Mouse (Mus musculus) heart, embryonic 12.5 days (tissue): ENCODE measurements around the gene Prdm5. TPM values are rescaled to one million over a fixed set of nuclear protein-coding genes. Genes with fewer than 3 reads are reported as not detected.
A peak's percentile ranks its signal among the peaks of the same experiment; 100 is the strongest.

ENCODE experiments used
- ATAC-seq: fragments of 200-750 bp; cut with Nextera tagmentation; 2 replicates; pipeline ENCODE4 v1.8.0; 2017; ENCODE audit warnings: moderate TSS enrichment, moderate library complexity; ENCODE audit not compliant: insufficient number of reproducible peaks, low FRiP score
- H3K27ac ChIP-seq: fragments of 300-500 bp; sonication (generic); 2 replicates; pipeline ENCODE4 v1.5.1; 2016; ENCODE audit warnings: mild to moderate bottlenecking, moderate library complexity; ENCODE audit not compliant: poor library complexity, severe bottlenecking
- H3K27me3 ChIP-seq: fragments of 300-500 bp; sonication (generic); replicated peaks from 2 replicates; pipeline ENCODE4 v1.6.1; 2016; ENCODE audit warnings: mild to moderate bottlenecking, moderate library complexity
- H3K36me3 ChIP-seq: fragments of 300-500 bp; sonication (generic); 2 replicates; pipeline ENCODE4 v1.6.1; 2016; ENCODE audit warnings: mild to moderate bottlenecking, moderate library complexity
- H3K4me1 ChIP-seq: fragments of 300-500 bp; sonication (generic); replicated peaks from 2 replicates; pipeline ENCODE4 v1.6.1; 2016; ENCODE audit warnings: mild to moderate bottlenecking
- H3K4me2 ChIP-seq: fragments of 300-500 bp; sonication (generic); 2 replicates; pipeline ENCODE4 v1.6.1; 2016; ENCODE audit warnings: mild to moderate bottlenecking, moderate library complexity
- H3K4me3 ChIP-seq: fragments of 300-500 bp; sonication (generic); 2 replicates; pipeline ENCODE4 v1.5.1; 2016; ENCODE audit warnings: mild to moderate bottlenecking
- H3K9ac ChIP-seq: fragments of 300-500 bp; sonication (generic); 2 replicates; pipeline ENCODE4 v1.6.1; 2016; ENCODE audit warnings: mild to moderate bottlenecking, moderate library complexity
- H3K9me3 ChIP-seq: fragments of 300-500 bp; sonication (generic); replicated peaks from 2 replicates; pipeline ENCODE4 v1.6.1; 2016; ENCODE audit warnings: mild to moderate bottlenecking, moderate library complexity
- WGBS: fragments of 180-500 bp; shearing (Covaris S2); methylation state at CpG from one replicate; pipeline ENCODE4 v1.1.7; 2016; 5-methylcytosine and 5-hydroxymethylcytosine counted together
- polyA plus RNA-seq: library from polyadenylated mRNA; unstranded; fragments of >200 nt; fragmentation: Nextera tagmentation; extraction: Ambion mirVana; gene quantifications from 2 replicates; pipeline ENCODE4 v1.2.1, GENCODE M21; 2016

Gene Prdm5
- polyA plus RNA-seq, 1 experiment from 2014 or later, result 12.0 TPM

DNA sequence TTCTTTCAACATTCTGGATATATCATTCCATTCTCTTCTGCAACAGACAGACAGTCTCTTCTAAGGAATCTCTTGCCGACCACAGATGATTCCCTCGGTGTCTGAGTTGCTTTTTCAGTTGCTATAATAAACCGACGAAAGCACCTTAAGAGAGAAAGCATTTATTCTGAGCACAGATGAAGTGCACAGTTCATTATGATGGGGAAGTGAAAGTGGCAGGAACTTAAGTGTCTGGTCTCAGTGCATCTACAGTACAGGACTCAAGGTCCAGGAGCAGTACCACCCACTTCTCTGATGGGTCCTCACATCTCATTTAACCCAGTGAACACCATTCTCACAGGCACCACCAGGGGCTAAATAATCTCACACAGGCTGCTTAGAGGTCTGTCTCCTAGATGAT is 5.2 kb upstream of the Prdm5 start:
- WGBS, result 87% methylated on average over 4 of the region's 4 CpGs

DNA sequence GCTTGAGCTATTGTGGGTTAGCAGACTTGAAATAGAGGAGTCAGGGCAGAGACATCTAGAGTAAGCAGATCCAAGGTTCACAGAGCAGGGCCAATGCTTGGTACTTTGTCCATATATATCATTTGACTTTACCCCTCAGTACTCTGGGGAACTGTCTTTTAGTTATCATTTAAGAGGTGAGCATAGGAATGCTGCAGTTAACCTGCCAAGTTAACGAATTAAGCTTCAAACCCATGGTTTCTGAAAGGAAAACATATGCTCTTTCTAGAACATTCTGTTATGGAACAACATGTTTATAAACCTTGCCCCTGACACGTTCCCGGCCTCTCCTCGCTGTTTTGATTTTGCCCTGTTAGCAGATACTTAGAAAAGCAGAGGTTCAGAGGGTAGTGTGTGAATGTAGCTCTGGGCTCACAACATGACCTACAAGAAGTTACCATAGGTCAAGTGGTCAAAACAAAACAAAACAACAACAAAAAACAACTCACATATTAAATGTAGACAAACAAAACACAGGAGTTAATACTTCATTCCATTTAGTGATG is 973 bp downstream of the Prdm5 start:
- Histone ChIP-seq H3K9ac (peak overlapping the region; percentile 88), H3K27me3 (no peaks in the 10 kb centered on the region), H3K4me1 (peaks cover 10% of the 10 kb centered on the region), H3K27ac (no peak overlapping the region), H3K9me3 (no peaks in the 10 kb centered on the region), H3K4me2 (peak overlapping the region; percentile 91), H3K36me3 (no peaks in the 10 kb centered on the region), H3K4me3 (peak overlapping the region; percentile 83)
- ATAC-seq, result no peak
- 84% methylated on average over 4 of the region's 4 CpGs for WGBS

More for the DNA sequence above, 5.2 kb upstream of the Prdm5 start:
- Histone ChIP-seq H3K9me3 (no peaks in the 10 kb centered on the region), H3K9ac (no peak overlapping the region), H3K27me3 (no peaks in the 10 kb centered on the region), H3K4me2 (no peak overlapping the region), H3K27ac (no peak overlapping the region), H3K4me1 (no peaks in the 10 kb centered on the region), H3K36me3 (no peaks in the 10 kb centered on the region), H3K4me3 (no peak overlapping the region)
- ATAC-seq, result no peak

DNA sequence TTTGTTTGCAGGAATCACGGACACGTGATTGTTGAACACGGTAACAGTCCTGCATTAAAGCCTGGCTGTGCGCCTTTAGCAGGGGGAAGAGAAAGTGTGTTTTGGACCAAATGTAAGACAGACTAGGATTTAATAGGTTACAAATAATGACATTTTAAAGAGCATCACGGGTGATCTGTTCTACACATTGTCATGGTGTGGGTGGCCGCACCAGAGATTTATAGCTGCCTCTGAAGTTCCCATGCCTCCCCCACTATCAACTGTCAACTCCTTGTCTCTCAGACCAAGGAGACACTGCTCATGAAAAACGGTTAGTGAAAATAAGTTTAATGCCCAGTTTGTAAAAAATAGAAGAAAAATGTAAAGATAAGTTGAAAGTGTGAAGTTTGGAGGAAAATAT is 2.7 kb downstream of the Prdm5 start:
- 74% methylated on average over 7 of the region's 7 CpGs for WGBS

DNA sequence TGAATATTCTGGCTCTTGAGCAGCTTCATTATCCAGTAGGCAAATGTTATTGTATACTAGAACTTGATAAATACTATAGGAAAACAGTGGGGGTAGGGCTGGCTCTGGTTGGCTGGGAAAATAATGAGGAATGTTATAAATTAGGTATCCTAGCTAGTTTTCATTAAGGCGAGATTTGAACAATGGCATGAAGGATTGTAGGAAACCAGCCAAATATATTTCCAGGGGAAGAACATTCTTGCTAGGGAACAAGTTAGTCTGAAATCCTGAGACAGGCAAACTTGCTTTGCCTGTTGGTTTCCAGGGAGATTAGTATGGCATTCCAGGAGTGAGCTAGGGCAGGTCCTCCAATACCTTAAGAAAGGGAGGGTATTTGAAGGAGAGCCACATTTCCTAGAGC is 4.9 kb downstream of the Prdm5 start:
- no peak for ATAC-seq
- H3K9ac ChIP-seq, result no peak overlapping the region
- H3K4me2 ChIP-seq, result no peak overlapping the region
- WGBS, result 80% methylated on average over 1 of the region's 1 CpGs
- H3K4me3 ChIP-seq, result no peak overlapping the region
- H3K9me3 ChIP-seq, result no peaks in the 10 kb centered on the region
- no peaks in the 10 kb centered on the region for H3K36me3 ChIP-seq
- peaks cover 10% of the 10 kb centered on the region for H3K4me1 ChIP-seq
- no peaks in the 10 kb centered on the region for H3K27me3 ChIP-seq
- H3K27ac ChIP-seq, result no peak overlapping the region

More for the DNA sequence above, 2.7 kb downstream of the Prdm5 start:
- no peaks in the 10 kb centered on the region for H3K27me3 ChIP-seq
- ATAC-seq, result no peak
- no peak overlapping the region for H3K27ac ChIP-seq
- H3K4me3 ChIP-seq, result no peak overlapping the region
- H3K9ac ChIP-seq, result no peak overlapping the region
- H3K4me1 ChIP-seq, result peaks cover 10% of the 10 kb centered on the region
- no peaks in the 10 kb centered on the region for H3K9me3 ChIP-seq
- H3K36me3 ChIP-seq, result no peaks in the 10 kb centered on the region
- H3K4me2 ChIP-seq, result no peak overlapping the region

DNA sequence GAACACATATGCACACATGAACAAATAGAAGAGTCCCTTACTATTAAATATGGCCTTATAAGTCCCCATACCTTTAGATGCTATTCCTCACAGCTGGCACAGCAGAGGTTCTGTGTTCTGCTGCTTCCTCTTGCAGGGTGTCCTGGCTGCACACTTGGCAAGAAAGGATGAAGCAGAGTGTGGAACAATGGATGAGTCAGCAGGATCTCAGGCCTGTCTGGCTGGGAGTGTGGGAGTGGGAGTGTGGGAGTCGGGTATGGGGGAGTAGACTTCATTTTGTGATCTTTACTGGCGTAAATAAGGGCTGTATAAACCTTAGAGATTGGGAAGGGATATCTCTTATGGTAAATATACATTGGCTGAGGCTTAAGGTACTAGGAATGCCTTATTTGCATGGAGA is 14.1 kb downstream of the Prdm5 start:
- Histone ChIP-seq H3K4me2 (no peak overlapping the region), H3K27me3 (no peaks in the 10 kb centered on the region), H3K27ac (no peak overlapping the region), H3K9ac (no peak overlapping the region), H3K9me3 (no peaks in the 10 kb centered on the region), H3K36me3 (peaks cover 10% of the 10 kb centered on the region), H3K4me1 (no peaks in the 10 kb centered on the region), H3K4me3 (no peak overlapping the region)
- WGBS, result 75% methylated on average over 2 of the region's 2 CpGs
- no peak; the same call in 1 of the 2 replicates for ATAC-seq

DNA sequence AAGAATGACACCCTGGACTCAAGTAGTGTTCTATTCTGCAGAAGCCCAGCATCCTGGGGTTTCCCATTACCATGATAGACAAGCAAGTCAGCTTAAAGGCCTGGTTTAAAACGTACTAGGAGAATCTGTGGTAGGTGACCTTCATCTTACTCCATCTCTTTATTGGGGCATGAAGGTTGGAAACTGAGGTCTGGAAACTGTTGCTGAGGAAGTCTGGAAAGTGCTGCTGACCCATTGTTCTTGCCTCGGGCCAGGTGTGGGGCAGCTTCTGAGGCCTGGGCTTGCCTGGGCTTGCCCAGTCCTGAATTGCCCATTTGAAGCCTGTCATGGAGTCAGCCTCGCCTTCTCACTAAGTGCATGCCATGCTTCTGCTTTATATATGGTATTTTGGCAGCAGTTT is 17.8 kb downstream of the Prdm5 start:
- WGBS, result 87% methylated on average over 3 of the region's 3 CpGs
- H3K4me2 ChIP-seq, result no peak overlapping the region
- no peak overlapping the region for H3K27ac ChIP-seq
- H3K4me3 ChIP-seq, result no peak overlapping the region
- H3K27me3 ChIP-seq, result no peaks in the 10 kb centered on the region
- no peak overlapping the region for H3K9ac ChIP-seq
- no peaks in the 10 kb centered on the region for H3K4me1 ChIP-seq
- no peaks in the 10 kb centered on the region for H3K9me3 ChIP-seq
- peaks cover 17% of the 10 kb centered on the region for H3K36me3 ChIP-seq
- ATAC-seq, result no peak

DNA sequence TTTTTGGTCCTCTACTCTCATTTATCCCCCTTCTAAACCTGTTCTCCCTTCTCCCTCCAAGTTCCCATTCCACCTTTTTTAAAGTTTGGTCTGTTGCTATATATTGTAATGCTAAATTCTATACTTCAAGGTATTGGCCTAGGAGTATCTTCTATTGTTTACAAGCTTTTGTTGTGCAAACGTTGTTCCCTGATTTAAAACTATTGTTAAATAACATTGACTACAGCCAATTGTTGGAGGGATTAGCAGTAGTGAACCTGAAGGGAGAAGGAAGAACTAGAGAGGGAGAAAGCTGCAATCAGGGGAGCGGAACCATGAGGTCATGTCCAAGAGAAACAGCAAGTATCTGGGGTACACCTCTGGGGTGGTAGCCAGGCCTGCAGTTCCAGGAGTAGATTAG is 18.5 kb downstream of the Prdm5 start:
- H3K36me3 ChIP-seq, result peaks cover 17% of the 10 kb centered on the region
- no peaks in the 10 kb centered on the region for H3K9me3 ChIP-seq
- 75% methylated on average over 2 of the region's 2 CpGs for WGBS
- H3K27ac ChIP-seq, result no peak overlapping the region
- H3K4me3 ChIP-seq, result no peak overlapping the region
- no peak overlapping the region for H3K9ac ChIP-seq
- no peaks in the 10 kb centered on the region for H3K27me3 ChIP-seq
- H3K4me1 ChIP-seq, result no peaks in the 10 kb centered on the region
- no peak overlapping the region for H3K4me2 ChIP-seq
- ATAC-seq, result no peak

- Histone ChIP-seq H3K9me3 (no peaks in the 10 kb centered on the region), H3K4me1 (no peaks in the 10 kb centered on the region), H3K27ac (no peak overlapping the region), H3K9ac (no peak overlapping the region), H3K36me3 (peaks cover 17% of the 10 kb centered on the region), H3K27me3 (no peaks in the 10 kb centered on the region), H3K4me3 (no peak overlapping the region), H3K4me2 (no peak overlapping the region)
- no peak for ATAC-seq
- WGBS, result 82% methylated on average over 3 of the region's 3 CpGs
Measured at GRCm38 (mm10) chr6:65798390-65798789, 19.6 kb downstream of the Prdm5 start.

DNA sequence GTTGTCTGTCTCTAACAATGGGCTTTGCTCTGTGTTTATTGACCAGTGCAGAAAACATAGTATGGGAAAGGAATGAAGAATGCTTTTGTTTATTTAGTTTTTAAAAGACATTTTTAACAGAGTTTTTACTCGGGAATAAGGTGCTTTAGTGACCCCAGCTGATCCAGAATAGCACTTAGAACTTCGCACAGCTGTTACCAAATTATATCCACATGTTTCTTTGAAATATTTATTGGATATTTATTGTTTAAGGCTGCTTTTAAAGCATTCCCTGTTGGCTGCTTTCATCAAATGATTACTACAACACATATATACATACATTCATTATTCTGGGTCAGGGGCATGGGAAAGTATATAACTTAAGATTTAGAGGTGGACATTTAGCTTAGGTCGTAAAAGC is 32.9 kb downstream of the Prdm5 start:
- Histone ChIP-seq H3K4me1 (no peaks in the 10 kb centered on the region), H3K9me3 (no peaks in the 10 kb centered on the region), H3K36me3 (no peaks in the 10 kb centered on the region), H3K4me3 (no peak overlapping the region), H3K27me3 (no peaks in the 10 kb centered on the region), H3K4me2 (no peak overlapping the region), H3K9ac (no peak overlapping the region), H3K27ac (no peak overlapping the region)
- WGBS, result 81% methylated on average over 3 of the region's 3 CpGs
- no peak for ATAC-seq

DNA sequence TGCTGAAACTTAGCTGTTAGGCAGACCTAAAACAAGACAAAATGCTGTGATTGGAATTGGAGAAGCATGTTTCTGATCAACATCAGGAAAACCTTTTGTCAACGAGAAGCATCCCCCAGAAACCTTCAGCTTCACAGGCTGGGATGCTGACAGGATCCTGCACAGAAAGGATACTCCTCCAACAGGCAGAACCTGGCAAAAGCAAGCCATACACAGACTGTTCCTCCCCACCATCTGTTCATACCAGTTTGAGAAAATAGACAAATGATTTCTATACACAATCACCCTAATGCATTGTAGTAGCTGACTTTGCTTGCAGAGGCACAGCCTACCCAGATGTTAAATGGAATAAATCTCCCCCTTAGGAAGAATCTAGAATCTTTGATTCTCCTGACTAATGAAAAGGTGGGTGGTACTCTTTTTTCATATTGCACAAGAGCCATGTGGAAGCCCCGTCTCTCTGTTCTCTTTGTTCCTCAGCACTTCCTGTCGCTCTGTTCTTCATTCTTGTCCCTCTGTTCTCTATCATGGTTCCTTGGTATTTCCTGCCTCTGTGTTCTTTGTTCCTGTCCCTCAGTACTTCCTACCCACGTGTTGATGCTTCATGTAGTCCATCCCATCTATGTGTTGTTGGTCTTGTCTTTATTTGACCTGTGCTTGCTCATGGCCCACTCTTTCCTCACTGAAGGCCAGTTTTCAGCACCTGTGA is 39.4 kb downstream of the Prdm5 start:
- Histone ChIP-seq H3K27me3 (no peaks in the 10 kb centered on the region), H3K4me2 (no peak overlapping the region), H3K36me3 (no peaks in the 10 kb centered on the region), H3K4me1 (no peaks in the 10 kb centered on the region; the same call in 1 of the 2 replicates), H3K9ac (no peak overlapping the region), H3K27ac (no peak overlapping the region), H3K4me3 (no peak overlapping the region), H3K9me3 (no peaks in the 10 kb centered on the region)
- 60% methylated on average over 4 of the region's 4 CpGs for WGBS
- ATAC-seq, result no peak

DNA sequence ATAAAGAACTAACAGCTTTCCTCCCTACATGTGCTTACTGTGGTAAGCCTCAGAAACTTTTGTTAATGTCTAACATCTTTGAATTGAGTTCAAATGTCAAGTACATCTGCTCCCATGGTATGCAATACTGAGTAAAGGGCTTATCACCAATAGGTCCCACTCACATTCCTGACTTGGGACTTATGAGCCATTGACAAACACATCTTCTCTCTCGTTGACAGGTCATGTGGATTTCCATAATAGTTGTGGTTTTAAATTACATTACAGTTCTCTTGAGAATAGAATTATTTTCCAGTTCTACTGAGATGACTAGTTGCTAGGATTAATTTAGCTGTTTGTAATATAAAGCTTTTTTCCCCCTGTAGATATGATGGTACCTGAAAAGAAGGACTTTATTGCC is 49.9 kb downstream of the Prdm5 start:
- Histone ChIP-seq H3K4me1 (peaks cover 3% of the 10 kb centered on the region; the same call in 1 of the 2 replicates), H3K27me3 (no peaks in the 10 kb centered on the region), H3K9me3 (peaks cover 4% of the 10 kb centered on the region; the same call in 1 of the 2 replicates), H3K4me3 (no peak overlapping the region), H3K9ac (no peak overlapping the region), H3K27ac (no peak overlapping the region), H3K4me2 (no peak overlapping the region), H3K36me3 (peaks cover 18% of the 10 kb centered on the region)
- ATAC-seq, result no peak
- 65% methylated on average over 1 of the region's 1 CpGs for WGBS

DNA sequence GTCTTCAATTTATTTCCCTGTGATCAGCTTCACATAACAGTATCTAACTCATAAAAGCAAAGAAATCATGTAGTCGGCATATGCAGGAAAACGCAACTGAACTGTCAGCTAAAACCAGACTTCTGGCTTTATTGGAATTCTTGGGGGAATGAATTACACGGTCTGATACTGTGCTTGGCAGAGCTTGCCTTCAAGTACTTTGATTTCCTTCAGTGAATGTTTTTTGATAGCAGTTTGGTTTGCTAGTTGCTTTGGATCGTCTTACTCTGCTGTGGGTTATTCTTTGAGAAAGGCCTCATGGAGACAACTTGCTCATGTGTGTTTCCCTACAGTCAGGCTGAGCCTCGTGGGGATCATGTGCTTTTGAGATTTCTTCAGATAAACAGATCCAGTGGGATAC is 52.7 kb downstream of the Prdm5 start:
- Histone ChIP-seq H3K4me2 (no peak overlapping the region), H3K4me1 (no peaks in the 10 kb centered on the region), H3K27ac (no peak overlapping the region), H3K9ac (no peak overlapping the region), H3K36me3 (peaks cover 25% of the 10 kb centered on the region), H3K9me3 (peaks cover 7% of the 10 kb centered on the region; the same call in 1 of the 2 replicates), H3K27me3 (no peaks in the 10 kb centered on the region), H3K4me3 (no peak overlapping the region)
- no peak for ATAC-seq
- WGBS, result 86% methylated on average over 5 of the region's 5 CpGs
